Mouse (Mus musculus) heart, adult 2 months (tissue): ENCODE measurements at regions not wholly inside any gene's neighbourhood (a gene's known extent, or its start where the extent isn't known, plus 50 kb on each side); places are given as distances from the start of the nearest gene placed in this dataset.

Experiments used
- CTCF ChIP-seq: fragments of 200-600 bp; IDR thresholded peaks from 2 replicates; pipeline ENCODE4 v1.8.1; 2022; ENCODE audit warnings: antibody characterized with exemption, mild to moderate bottlenecking, moderate library complexity
- EP300 ChIP-seq: fragments of 200-500 bp; IDR thresholded peaks from 2 replicates; pipeline ENCODE4 v1.6.1; 2011; ENCODE audit warnings: low read depth, low read length, control low read depth; ENCODE audit not compliant: insufficient read depth
- POLR2A ChIP-seq: fragments of 200-500 bp; IDR thresholded peaks from 2 replicates; pipeline ENCODE4 v1.6.1; 2011; ENCODE audit warnings: mild to moderate bottlenecking, low read depth, low read length, control low read depth; ENCODE audit not compliant: insufficient read depth

- TF ChIP-seq POLR2A = no peak
- TF ChIP-seq CTCF = no peak
- no peak for TF ChIP-seq EP300
These were observed 92.7 kb downstream of the Rgs2 start for GRCm38 (mm10) chr1:143911230-143911629.
